ENCODE assay signal across 16 mouse cellular contexts in the genomic region with DNA sequence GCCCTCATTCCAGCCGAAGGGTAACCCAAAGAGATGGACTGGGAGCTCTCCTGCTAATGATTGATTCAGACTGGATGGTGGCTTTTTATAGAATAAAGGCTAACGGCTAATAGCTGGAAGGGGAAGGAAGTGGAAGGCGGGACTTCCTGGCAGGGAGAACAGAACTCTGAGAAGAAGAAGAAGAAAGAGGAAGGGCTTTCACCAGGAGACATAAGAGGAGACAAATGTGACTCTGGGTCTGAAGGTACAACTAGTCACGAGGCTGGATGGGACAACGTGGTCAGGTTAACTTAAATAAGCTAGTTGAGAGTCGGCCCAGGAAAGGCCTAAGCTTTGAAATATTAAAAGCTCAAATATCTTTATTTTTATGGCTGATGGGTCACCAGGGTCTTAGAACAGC.
DNase-seq lines count a peak whose midpoint lies in the region; ATAC-seq lines count a peak whose summit lies in the region.
"Had no signal": no experiment of that assay in that cellular context is flagged by ENCODE, and none has a peak within 500 bp of the region (broad histone marks: within the 10 kb centered on the region; RNA-seq: fewer than 3 reads in every experiment).

No protein-coding gene starts in this region.

- WGBS in liver, embryonic 15.5 days (ENCODE audit: insufficient replicate concordance), result 23% methylated on average over 6 of the region's 6 CpGs

- no peak overlapping the region for H3K4me2 ChIP-seq in liver, embryonic 15.5 days
- H3K4me2 ChIP-seq: forebrain, embryonic 12.5 days; hindbrain, embryonic 13.5 days; limb, embryonic 13.5 days; stomach, embryonic 15.5 days had no signal

- H3K4me1 ChIP-seq in liver, embryonic 15.5 days (replicated peaks), result peaks cover 22% of the 10 kb centered on the region

- no peaks in the 10 kb centered on the region for H3K36me3 ChIP-seq in liver, embryonic 15.5 days (replicated peaks)
- H3K36me3 ChIP-seq: forebrain, embryonic 12.5 days; hindbrain, embryonic 13.5 days; limb, embryonic 13.5 days; stomach, embryonic 15.5 days had no signal

- no peaks in the 10 kb centered on the region for H3K27me3 ChIP-seq in liver, embryonic 15.5 days
- H3K27me3 ChIP-seq: limb, embryonic 13.5 days; stomach, embryonic 15.5 days had no signal

- 0 out of 2 replicates have a peak overlapping the region, but pooled peaks have one; percentile 24 for H3K27ac ChIP-seq in liver, embryonic 15.5 days (replicated peaks)
- H3K27ac ChIP-seq: forebrain, embryonic 12.5 days; hindbrain, embryonic 13.5 days; limb, embryonic 13.5 days; stomach, embryonic 15.5 days had no signal

- ATAC-seq in liver, embryonic 15.5 days (ENCODE audit: insufficient read depth), result no peak
- peak; percentile 88 for ATAC-seq in megakaryocyte, adult 5-6 weeks (ENCODE audit: poor library complexity, severe bottlenecking)
- ATAC-seq: intestine, embryonic 16.5 days had no signal

- H3K9me3 ChIP-seq in liver, embryonic 15.5 days (replicated peaks), result no peaks in the 10 kb centered on the region
- H3K9me3 ChIP-seq: forebrain, embryonic 12.5 days; hindbrain, embryonic 13.5 days; limb, embryonic 13.5 days; stomach, embryonic 15.5 days had no signal

- H3K9ac ChIP-seq in liver, embryonic 15.5 days, result no peak overlapping the region
- H3K9ac ChIP-seq: forebrain, embryonic 12.5 days; hindbrain, embryonic 13.5 days; limb, embryonic 13.5 days; stomach, embryonic 15.5 days had no signal

- no peak overlapping the region for H3K4me3 ChIP-seq in liver, embryonic 15.5 days (replicated peaks)
- H3K4me3 ChIP-seq: forebrain, embryonic 12.5 days; hindbrain, embryonic 13.5 days; limb, embryonic 13.5 days; stomach, embryonic 15.5 days had no signal

- DNase-seq in liver (no peak), MEL-GATA-1-ER (ENCODE audit: extremely low read depth, low read depth) (peak; percentile 74)
- peak; percentile 63 to 64 for DNase-seq in B cell, adult 2 months
- DNase-seq in frontal cortex, postnatal 36 days (ENCODE audit: low spot score in 2 of 2), result no peak
- no peak for DNase-seq in gastrocnemius, postnatal 14 days
- DNase-seq: cerebellum, adult 2 months; embryo, embryonic 11 days; midbrain, embryonic 14.5 days; thymus, postnatal 14 days had no signal

- intact Hi-C loops in gastrocnemius, postnatal 14 days (cut with DNase I; ENCODE audit: low total_unique reads), result no loop called here

Comparison
In these comparisons a context has a peak if more than half of its experiments do, and no peak if none do; other contexts are left out.
1. DNase-seq: peak in B cell, adult 2 months (2 of 2) and MEL-GATA-1-ER (single experiment); none in liver (single experiment), frontal cortex, postnatal 36 days (0 of 2) and gastrocnemius, postnatal 14 days (single experiment).